Mouse (Mus musculus): ENCODE results near the gene Fbxo21.

Gene Fbxo21

GRCm38 (mm10) chr5:118045385-118045784, 68.9 kb downstream of the Fbxo21 start:
- no peak for DNase-seq (ENCODE audit: low spot score)

DNA sequence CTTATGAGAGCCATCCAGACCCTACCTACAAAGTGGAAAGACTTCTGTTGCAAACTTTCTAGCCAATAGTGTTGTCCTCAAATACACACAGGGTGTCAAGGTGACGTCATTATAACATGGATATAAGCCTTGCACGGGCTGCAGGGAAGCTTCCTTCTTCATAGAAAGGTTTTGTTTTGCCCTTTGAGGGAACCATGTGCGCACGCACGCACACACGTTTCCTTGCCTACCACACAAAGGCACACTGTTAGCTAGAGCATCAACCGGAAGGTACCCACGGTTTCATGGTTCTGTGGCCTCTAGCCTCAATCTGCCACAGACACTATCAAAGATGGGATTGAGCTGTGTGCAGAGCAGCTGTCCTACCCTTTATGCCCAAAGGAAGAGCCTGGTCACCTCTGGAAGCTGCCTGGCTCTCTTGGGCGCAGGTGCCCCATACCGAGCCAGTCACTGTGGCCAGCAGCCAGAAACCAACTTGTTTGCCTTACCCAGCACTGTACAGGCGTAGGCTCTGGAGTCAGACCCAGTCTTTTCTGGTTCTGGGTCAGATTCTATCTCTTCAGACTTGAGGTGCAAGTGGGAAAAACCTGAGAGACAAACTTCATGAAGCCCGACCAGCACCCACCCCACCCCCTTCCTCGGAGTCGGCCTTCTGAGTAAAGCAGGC, 70.7 kb downstream of the Fbxo21 start:
- no peak for DNase-seq (ENCODE audit: low spot score)

GRCm38 (mm10) chr5:118048412-118048811, 71.9 kb downstream of the Fbxo21 start:
- DNase-seq (ENCODE audit: low spot score) = no peak

DNA sequence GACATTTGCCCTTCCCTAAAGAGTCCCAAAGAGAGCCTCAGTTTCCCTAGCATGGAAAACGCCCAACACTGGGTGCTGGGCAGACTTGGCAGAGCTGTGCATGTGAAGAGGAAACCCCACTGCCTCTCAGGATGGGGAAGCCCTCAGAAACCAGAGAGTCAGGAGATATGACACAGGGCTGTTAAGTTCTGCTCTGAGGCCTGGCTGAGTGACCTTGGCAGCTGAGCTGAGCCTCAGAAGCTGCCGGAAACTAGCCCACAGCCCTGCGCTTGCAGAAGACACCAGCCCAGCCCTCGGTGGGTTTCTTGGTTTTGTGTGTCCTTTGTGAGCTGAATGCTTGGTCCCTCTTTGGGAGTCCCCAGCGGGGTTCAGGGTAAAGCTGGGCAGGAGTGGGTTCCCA, 72.4 kb downstream of the Fbxo21 start:
- no peak for DNase-seq (ENCODE audit: low spot score)

- no peak for DNase-seq (ENCODE audit: low spot score)
These were observed 74.2 kb downstream of the Fbxo21 start for GRCm38 (mm10) chr5:118050743-118051142.

GRCm38 (mm10) chr5:118051981-118052662, 75.6 kb downstream of the Fbxo21 start:
- DNase-seq (ENCODE audit: low spot score) = no peak

GRCm38 (mm10) chr5:118053205-118053604, 76.7 kb downstream of the Fbxo21 start:
- DNase-seq (ENCODE audit: low spot score) = no peak

GRCm38 (mm10) chr5:118057508-118058111, 81.1 kb downstream of the Fbxo21 start:
- peak; percentile 80 for DNase-seq (ENCODE audit: low spot score)

DNA sequence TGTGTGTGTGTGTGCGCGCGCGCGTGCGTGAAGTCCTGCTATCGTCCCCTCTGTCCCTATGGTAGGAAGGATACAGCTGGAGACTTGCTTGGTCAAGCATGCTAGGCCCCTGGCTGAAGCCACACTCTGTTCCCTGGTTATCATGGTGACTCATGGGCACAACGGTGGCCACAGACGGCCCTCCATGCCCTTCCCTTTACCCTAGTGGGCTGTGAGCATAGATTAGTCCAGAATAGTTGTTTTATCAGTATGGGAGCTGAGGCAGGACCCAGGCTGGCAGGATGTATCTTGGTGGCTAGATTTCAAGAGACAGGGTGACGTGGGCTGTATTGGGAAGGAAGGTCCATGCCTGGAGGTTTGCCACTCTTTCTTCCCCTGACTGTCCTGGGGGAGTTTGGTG, 82.3 kb downstream of the Fbxo21 start:
- no peak for DNase-seq (ENCODE audit: low spot score)

DNA sequence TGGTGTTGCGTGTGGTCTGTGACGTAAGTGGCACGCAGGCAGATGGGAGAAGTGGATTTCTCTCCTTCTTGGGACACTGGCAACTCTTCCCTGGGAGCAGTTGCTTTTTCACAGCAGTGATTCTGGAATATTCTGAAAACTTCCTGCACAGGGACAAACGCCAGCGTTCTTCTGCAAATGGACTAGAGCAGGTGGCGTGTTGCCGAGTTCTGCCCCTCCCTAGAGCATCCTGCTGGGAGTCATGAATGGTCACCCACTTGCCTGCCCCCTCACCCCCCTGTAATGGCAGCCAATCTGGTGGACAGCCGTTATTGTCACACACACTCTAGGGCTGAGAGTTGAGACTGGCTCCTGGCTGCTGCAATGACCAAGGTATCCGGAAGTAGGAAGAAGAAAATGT, 83.1 kb downstream of the Fbxo21 start:
- no peak for DNase-seq (ENCODE audit: low spot score)

Measured in MN1 (cell line).